Mouse (Mus musculus): Measurements from ENCODE around the gene Retnlb. TPM values are rescaled to one million over a fixed set of nuclear protein-coding genes. Genes with fewer than 3 reads are reported as not detected.

The Retnlb gene
- not detected in 2 replicates for polyA plus RNA-seq (2012; rRNA removed)

DNA sequence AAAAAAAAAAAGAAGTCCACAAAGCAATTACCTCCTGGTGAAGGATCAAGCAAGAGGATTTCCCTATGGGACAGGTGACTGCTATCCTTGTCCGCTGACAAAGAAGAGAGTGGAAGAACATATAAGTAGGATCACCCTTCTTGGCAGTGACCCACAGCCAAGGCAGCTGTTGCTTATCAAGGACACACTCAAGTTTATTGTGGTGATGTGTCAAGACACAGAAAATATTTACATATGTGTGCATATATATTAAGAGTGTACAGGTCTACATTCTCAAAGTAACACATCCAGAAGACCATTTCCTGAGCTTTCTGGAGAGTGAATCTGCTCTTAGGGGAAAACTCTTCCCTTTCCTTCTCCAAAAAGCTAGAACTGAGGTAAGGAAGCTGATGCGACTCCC is at the start of gene Retnlb:
Retnlb (plus strand) TSS at position 162 of the 400 bp plus-strand sequence.
- Histone ChIP-seq H3K4me1 (ENCODE audit: control insufficient read depth, insufficient read depth, low read length) (no peaks in the 10 kb centered on the region), H3K27ac (ENCODE audit: insufficient read depth, low read length) (no peak within 1 kb of the TSS), H3K4me3 (replicated peaks; ENCODE audit: insufficient read depth, low read depth, low read length) (no peak within 1 kb of the TSS), H3K27me3 (ENCODE audit: control insufficient read depth, insufficient read depth, low read length) (no peaks in the 10 kb centered on the region)
- 93% methylated on average over 2 of the region's 2 CpGs for WGBS
- TF ChIP-seq CTCF (IDR thresholded peaks at IDR 0.05; ENCODE audit: borderline replicate concordance, insufficient read depth, low read depth, low read length) (no peak), POLR2A (IDR thresholded peaks at IDR 0.05; ENCODE audit: borderline replicate concordance, insufficient read depth, low read length) (no peak)
- no peak for DNase-seq

DNA sequence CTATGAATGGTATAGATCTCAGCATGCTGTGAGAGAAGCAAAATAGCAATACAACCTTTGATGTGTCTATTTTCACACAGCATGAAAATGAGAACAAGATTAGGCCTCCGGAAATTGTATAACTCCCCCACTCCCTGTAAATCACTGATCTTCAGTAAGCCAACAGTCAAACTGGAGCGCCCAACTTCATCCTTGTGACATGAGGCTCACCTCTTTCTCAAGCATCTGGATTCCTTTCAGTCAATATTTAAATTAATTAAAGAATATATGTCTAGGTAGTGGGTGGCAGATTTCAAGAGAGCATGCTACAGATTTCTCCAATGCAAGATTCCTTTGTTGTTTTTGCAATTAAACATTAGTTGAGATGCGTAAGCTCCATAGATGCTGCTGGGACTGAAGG is 47.5 kb upstream of the Retnlb start:
- no peak for DNase-seq
- WGBS, result 94% methylated on average over 3 of the region's 3 CpGs
- no peaks in the 10 kb centered on the region for H3K27me3 ChIP-seq (ENCODE audit: control insufficient read depth, insufficient read depth, low read length)

GRCm38 (mm10) chr16:48771971-48772445 is 44.6 kb upstream of the Retnlb start, which contains the start of gene Trat1:
Gene Trat1, minus strand, starts transcription at chr16:48772021.
- H3K27ac ChIP-seq (ENCODE audit: insufficient read depth, low read length), result no peak within 1 kb of the TSS
- TF ChIP-seq CTCF (IDR thresholded peaks at IDR 0.05; ENCODE audit: borderline replicate concordance, insufficient read depth, low read depth, low read length) (no peak), POLR2A (IDR thresholded peaks at IDR 0.05; ENCODE audit: borderline replicate concordance, insufficient read depth, low read length) (no peak)
- no peak within 1 kb of the TSS for H3K4me3 ChIP-seq (replicated peaks; ENCODE audit: insufficient read depth, low read depth, low read length)
- no peaks in the 10 kb centered on the region for H3K27me3 ChIP-seq (ENCODE audit: control insufficient read depth, insufficient read depth, low read length)
- no peak for DNase-seq
- 91% methylated on average over 3 of the region's 3 CpGs for WGBS
- no peaks in the 10 kb centered on the region for H3K4me1 ChIP-seq (ENCODE audit: control insufficient read depth, insufficient read depth, low read length)

More for the DNA sequence above, 47.5 kb upstream of the Retnlb start:
- H3K4me1 ChIP-seq (ENCODE audit: control insufficient read depth, insufficient read depth, low read length), result no peaks in the 10 kb centered on the region
- no peak for TF ChIP-seq POLR2A (IDR thresholded peaks at IDR 0.05; ENCODE audit: borderline replicate concordance, insufficient read depth, low read length)
- TF ChIP-seq CTCF (IDR thresholded peaks at IDR 0.05; ENCODE audit: borderline replicate concordance, insufficient read depth, low read depth, low read length), result no peak
- H3K27ac ChIP-seq (ENCODE audit: insufficient read depth, low read length), result no peak overlapping the region
- H3K4me3 ChIP-seq (replicated peaks; ENCODE audit: insufficient read depth, low read depth, low read length), result no peak overlapping the region

GRCm38 (mm10) chr16:48777254-48777653 is 39.4 kb upstream of the Retnlb start:
- 71% methylated on average over 2 of the region's 2 CpGs for WGBS
- Histone ChIP-seq H3K4me3 (replicated peaks; ENCODE audit: insufficient read depth, low read depth, low read length) (no peak overlapping the region), H3K4me1 (ENCODE audit: control insufficient read depth, insufficient read depth, low read length) (no peaks in the 10 kb centered on the region), H3K27me3 (ENCODE audit: control insufficient read depth, insufficient read depth, low read length) (no peaks in the 10 kb centered on the region), H3K27ac (ENCODE audit: insufficient read depth, low read length) (no peak overlapping the region)
- DNase-seq, result no peak
- TF ChIP-seq CTCF (IDR thresholded peaks at IDR 0.05; ENCODE audit: borderline replicate concordance, insufficient read depth, low read depth, low read length), result no peak
- no peak for TF ChIP-seq POLR2A (IDR thresholded peaks at IDR 0.05; ENCODE audit: borderline replicate concordance, insufficient read depth, low read length)

- WGBS, result 75% methylated on average over 3 of the region's 3 CpGs
- TF ChIP-seq POLR2A (IDR thresholded peaks at IDR 0.05; ENCODE audit: borderline replicate concordance, insufficient read depth, low read length) (no peak), CTCF (IDR thresholded peaks at IDR 0.05; ENCODE audit: borderline replicate concordance, insufficient read depth, low read depth, low read length) (no peak)
- Histone ChIP-seq H3K27me3 (ENCODE audit: control insufficient read depth, insufficient read depth, low read length) (no peaks in the 10 kb centered on the region), H3K4me3 (replicated peaks; ENCODE audit: insufficient read depth, low read depth, low read length) (no peak overlapping the region), H3K4me1 (ENCODE audit: control insufficient read depth, insufficient read depth, low read length) (no peaks in the 10 kb centered on the region), H3K27ac (ENCODE audit: insufficient read depth, low read length) (no peak overlapping the region)
- DNase-seq, result no peak
Measured at GRCm38 (mm10) chr16:48786258-48786657, 30.4 kb upstream of the Retnlb start.

GRCm38 (mm10) chr16:48788704-48789185 is 27.9 kb upstream of the Retnlb start:
- Histone ChIP-seq H3K27ac (ENCODE audit: insufficient read depth, low read length) (no peak overlapping the region), H3K27me3 (ENCODE audit: control insufficient read depth, insufficient read depth, low read length) (no peaks in the 10 kb centered on the region), H3K4me3 (replicated peaks; ENCODE audit: insufficient read depth, low read depth, low read length) (no peak overlapping the region), H3K4me1 (ENCODE audit: control insufficient read depth, insufficient read depth, low read length) (no peaks in the 10 kb centered on the region)
- TF ChIP-seq CTCF (IDR thresholded peaks at IDR 0.05; ENCODE audit: borderline replicate concordance, insufficient read depth, low read depth, low read length) (no peak), POLR2A (IDR thresholded peaks at IDR 0.05; ENCODE audit: borderline replicate concordance, insufficient read depth, low read length) (no peak)
- 83% methylated on average over 4 of the region's 4 CpGs for WGBS
- DNase-seq, result no peak

- no peak for TF ChIP-seq CTCF (IDR thresholded peaks at IDR 0.05; ENCODE audit: borderline replicate concordance, insufficient read depth, low read depth, low read length)
- no peak for TF ChIP-seq POLR2A (IDR thresholded peaks at IDR 0.05; ENCODE audit: borderline replicate concordance, insufficient read depth, low read length)
- no peak for DNase-seq
- H3K27me3 ChIP-seq (ENCODE audit: control insufficient read depth, insufficient read depth, low read length), result no peaks in the 10 kb centered on the region
- WGBS, result 85% methylated on average over 3 of the region's 3 CpGs
- no peaks in the 10 kb centered on the region for H3K4me1 ChIP-seq (ENCODE audit: control insufficient read depth, insufficient read depth, low read length)
- H3K27ac ChIP-seq (ENCODE audit: insufficient read depth, low read length), result no peak overlapping the region
- no peak overlapping the region for H3K4me3 ChIP-seq (replicated peaks; ENCODE audit: insufficient read depth, low read depth, low read length)
Measured at GRCm38 (mm10) chr16:48798285-48798684, 18.4 kb upstream of the Retnlb start.

GRCm38 (mm10) chr16:48799470-48799869 is 17.2 kb upstream of the Retnlb start:
- WGBS, result 86% methylated on average over 3 of the region's 3 CpGs
- TF ChIP-seq POLR2A (IDR thresholded peaks at IDR 0.05; ENCODE audit: borderline replicate concordance, insufficient read depth, low read length) (no peak), CTCF (IDR thresholded peaks at IDR 0.05; ENCODE audit: borderline replicate concordance, insufficient read depth, low read depth, low read length) (no peak)

More at GRCm38 (mm10) chr16:48799470-48799869, 17.2 kb upstream of the Retnlb start:
- no peaks in the 10 kb centered on the region for H3K27me3 ChIP-seq (ENCODE audit: control insufficient read depth, insufficient read depth, low read length)
- no peak for DNase-seq
- H3K4me1 ChIP-seq (ENCODE audit: control insufficient read depth, insufficient read depth, low read length), result no peaks in the 10 kb centered on the region
- H3K27ac ChIP-seq (ENCODE audit: insufficient read depth, low read length), result no peak overlapping the region
- no peak overlapping the region for H3K4me3 ChIP-seq (replicated peaks; ENCODE audit: insufficient read depth, low read depth, low read length)

Data from cerebellum, adult 2 months (tissue).